Mouse (Mus musculus): Measurements from ENCODE around the gene Pard3. TPM values are rescaled to one million over a fixed set of nuclear protein-coding genes. Genes with fewer than 3 reads are reported as not detected.
A peak's percentile ranks its signal among the peaks of the same experiment; 100 is the strongest.

Gene Pard3
- polyA plus RNA-seq, 1 experiment: not detected

GRCm38 (mm10) chr8:127058759-127059158, 4.9 kb upstream of the Pard3 start:
- no peak overlapping the region for H3K4me3 ChIP-seq (ENCODE audit: insufficient read depth, low read depth, low read length)
- TF ChIP-seq CTCF (IDR thresholded peaks at IDR 0.05; ENCODE audit: insufficient read depth, low read depth, low read length) (no peak), POLR2A (IDR thresholded peaks at IDR 0.05; ENCODE audit: insufficient read depth, low read depth, low read length) (no peak)
- no peaks in the 10 kb centered on the region for H3K4me1 ChIP-seq (ENCODE audit: control insufficient read depth, insufficient read depth, low read length)
- WGBS: 96% methylated on average over 2 of the region's 2 CpGs
- H3K27ac ChIP-seq (ENCODE audit: insufficient read depth, low read depth, low read length): no peak overlapping the region

- Histone ChIP-seq H3K27ac (ENCODE audit: insufficient read depth, low read depth, low read length) (no peak overlapping the region), H3K4me1 (ENCODE audit: control insufficient read depth, insufficient read depth, low read length) (no peaks in the 10 kb centered on the region), H3K4me3 (ENCODE audit: insufficient read depth, low read depth, low read length) (no peak overlapping the region)
Measured at GRCm38 (mm10) chr8:127059826-127060225, 3.9 kb upstream of the Pard3 start.

GRCm38 (mm10) chr8:127064361-127065112, 844 bp downstream of the Pard3 start:
- TF ChIP-seq POLR2A (IDR thresholded peaks at IDR 0.05; ENCODE audit: insufficient read depth, low read depth, low read length) (no peak), CTCF (IDR thresholded peaks at IDR 0.05; ENCODE audit: insufficient read depth, low read depth, low read length) (no peak)
- 1% methylated on average over 80 of the region's 80 CpGs for WGBS
- H3K4me1 ChIP-seq (ENCODE audit: control insufficient read depth, insufficient read depth, low read length): no peaks in the 10 kb centered on the region
- H3K27ac ChIP-seq (ENCODE audit: insufficient read depth, low read depth, low read length): 0 out of 2 replicates have a peak overlapping the region, but pooled peaks have one; percentile 19
- peak overlapping the region; percentile 80 for H3K4me3 ChIP-seq (ENCODE audit: insufficient read depth, low read depth, low read length)

More at GRCm38 (mm10) chr8:127059826-127060225, 3.9 kb upstream of the Pard3 start:
- TF ChIP-seq POLR2A (IDR thresholded peaks at IDR 0.05; ENCODE audit: insufficient read depth, low read depth, low read length) (no peak), CTCF (IDR thresholded peaks at IDR 0.05; ENCODE audit: insufficient read depth, low read depth, low read length) (no peak)
- WGBS: 78% methylated on average over 2 of the region's 2 CpGs

DNA sequence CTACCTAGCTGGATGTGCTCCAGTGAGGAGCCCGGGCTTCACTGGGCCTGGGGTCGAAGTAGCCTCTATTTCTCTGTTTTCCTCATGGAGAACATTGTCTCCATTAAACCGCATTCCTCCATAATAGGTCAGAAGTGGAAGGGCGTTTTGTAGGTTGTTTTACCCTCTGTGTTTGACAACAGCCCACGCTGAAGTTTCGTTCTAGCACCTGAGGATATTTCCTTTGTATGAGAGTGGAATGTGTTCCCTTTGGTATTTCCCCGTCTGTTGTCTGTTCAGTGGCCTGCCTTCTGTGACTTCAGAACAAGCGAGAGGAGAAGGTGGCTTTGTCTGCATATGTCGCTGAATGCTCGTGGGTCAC, 1.4 kb downstream of the Pard3 start:
- Histone ChIP-seq H3K4me3 (ENCODE audit: insufficient read depth, low read depth, low read length) (peak overlapping the region; percentile 80), H3K4me1 (ENCODE audit: control insufficient read depth, insufficient read depth, low read length) (no peaks in the 10 kb centered on the region), H3K27ac (ENCODE audit: insufficient read depth, low read depth, low read length) (no peak overlapping the region)
- no peak for TF ChIP-seq CTCF (IDR thresholded peaks at IDR 0.05; ENCODE audit: insufficient read depth, low read depth, low read length)
- no peak for TF ChIP-seq POLR2A (IDR thresholded peaks at IDR 0.05; ENCODE audit: insufficient read depth, low read depth, low read length)
- WGBS: 35% methylated on average over 10 of the region's 10 CpGs

- H3K4me3 ChIP-seq (ENCODE audit: insufficient read depth, low read depth, low read length): no peak overlapping the region
- no peaks in the 10 kb centered on the region for H3K4me1 ChIP-seq (ENCODE audit: control insufficient read depth, insufficient read depth, low read length)
- TF ChIP-seq CTCF (IDR thresholded peaks at IDR 0.05; ENCODE audit: insufficient read depth, low read depth, low read length): no peak
- TF ChIP-seq POLR2A (IDR thresholded peaks at IDR 0.05; ENCODE audit: insufficient read depth, low read depth, low read length): no peak
- H3K27ac ChIP-seq (ENCODE audit: insufficient read depth, low read depth, low read length): no peak overlapping the region
- WGBS: 87% methylated on average over 1 of the region's 1 CpGs
Measured at GRCm38 (mm10) chr8:127065791-127066190, 2.1 kb downstream of the Pard3 start.

- Histone ChIP-seq H3K27ac (ENCODE audit: insufficient read depth, low read depth, low read length) (no peak overlapping the region), H3K4me3 (ENCODE audit: insufficient read depth, low read depth, low read length) (no peak overlapping the region), H3K4me1 (ENCODE audit: control insufficient read depth, insufficient read depth, low read length) (no peaks in the 10 kb centered on the region)
- TF ChIP-seq POLR2A (IDR thresholded peaks at IDR 0.05; ENCODE audit: insufficient read depth, low read depth, low read length) (no peak), CTCF (IDR thresholded peaks at IDR 0.05; ENCODE audit: insufficient read depth, low read depth, low read length) (no peak)
Measured at GRCm38 (mm10) chr8:127066501-127066900, 2.8 kb downstream of the Pard3 start.

DNA sequence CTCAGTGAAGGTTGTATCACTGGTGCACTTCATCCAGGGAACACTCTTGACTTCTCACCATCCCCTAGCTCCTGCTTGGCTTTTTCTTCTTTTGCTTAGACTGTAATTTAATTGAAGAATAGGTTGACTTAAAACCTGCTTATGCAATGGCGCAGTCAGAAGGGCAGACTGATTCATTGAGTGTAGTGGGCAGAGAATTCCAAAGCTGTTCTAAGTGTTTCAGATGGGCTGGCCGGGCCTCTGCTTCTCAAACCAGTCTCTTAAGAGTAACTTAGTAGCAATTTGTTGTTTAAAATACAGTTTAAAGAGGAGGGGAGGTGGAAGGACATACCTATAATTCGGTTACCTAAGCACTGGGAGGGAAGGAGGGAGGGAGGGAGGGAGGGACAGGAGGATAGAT, 5.0 kb downstream of the Pard3 start:
- TF ChIP-seq POLR2A (IDR thresholded peaks at IDR 0.05; ENCODE audit: insufficient read depth, low read depth, low read length): no peak
- no peak for TF ChIP-seq CTCF (IDR thresholded peaks at IDR 0.05; ENCODE audit: insufficient read depth, low read depth, low read length)
- 95% methylated on average over 3 of the region's 3 CpGs for WGBS
- Histone ChIP-seq H3K4me1 (ENCODE audit: control insufficient read depth, insufficient read depth, low read length) (no peaks in the 10 kb centered on the region), H3K27ac (ENCODE audit: insufficient read depth, low read depth, low read length) (no peak overlapping the region), H3K4me3 (ENCODE audit: insufficient read depth, low read depth, low read length) (no peak overlapping the region)

GRCm38 (mm10) chr8:127070225-127070624, 6.5 kb downstream of the Pard3 start:
- no peak for TF ChIP-seq CTCF (IDR thresholded peaks at IDR 0.05; ENCODE audit: insufficient read depth, low read depth, low read length)
- no peak for TF ChIP-seq POLR2A (IDR thresholded peaks at IDR 0.05; ENCODE audit: insufficient read depth, low read depth, low read length)
- Histone ChIP-seq H3K4me1 (ENCODE audit: control insufficient read depth, insufficient read depth, low read length) (no peaks in the 10 kb centered on the region), H3K4me3 (ENCODE audit: insufficient read depth, low read depth, low read length) (no peak overlapping the region), H3K27ac (ENCODE audit: insufficient read depth, low read depth, low read length) (no peak overlapping the region)
- WGBS: 70% methylated on average over 3 of the region's 3 CpGs

- WGBS: 80% methylated on average over 5 of the region's 5 CpGs
- no peak for TF ChIP-seq CTCF (IDR thresholded peaks at IDR 0.05; ENCODE audit: insufficient read depth, low read depth, low read length)
- TF ChIP-seq POLR2A (IDR thresholded peaks at IDR 0.05; ENCODE audit: insufficient read depth, low read depth, low read length): no peak
- Histone ChIP-seq H3K4me1 (ENCODE audit: control insufficient read depth, insufficient read depth, low read length) (no peaks in the 10 kb centered on the region), H3K27ac (ENCODE audit: insufficient read depth, low read depth, low read length) (no peak overlapping the region), H3K4me3 (ENCODE audit: insufficient read depth, low read depth, low read length) (no peak overlapping the region)
Measured at GRCm38 (mm10) chr8:127073052-127073618, 9.4 kb downstream of the Pard3 start.
